Mouse (Mus musculus): ENCODE results near the gene Tubg1. TPM values are rescaled to one million over a fixed set of nuclear protein-coding genes. Genes with fewer than 3 reads are reported as not detected.
A peak's percentile ranks its signal among the peaks of the same experiment; 100 is the strongest.

Gene Tubg1
- total RNA-seq, 2 experiments from 2014 or later = 52.1 to 52.7 TPM

- intact Hi-C loops (cut with DNase I) = loop anchor here (5.0 to 10.0 kb wide), 2 partner anchors 48 to 76 kb away; partner anchors contain the start of gene Psmc3ip
- DNase-seq (ENCODE audit: low spot score in 2 of 2) = no peak
Observed at GRCm38 (mm10) chr11:101173112-101173511, 53.4 kb downstream of the Tubg1 start.

GRCm38 (mm10) chr11:101173631-101174388 is 54.1 kb downstream of the Tubg1 start:
- DNase-seq (ENCODE audit: low spot score in 2 of 2) = peak in 1 of 2 experiments; percentile 70
- intact Hi-C loops (cut with DNase I) = loop anchor here (5.0 to 10.0 kb wide), 2 partner anchors 49 to 77 kb away; partner anchors contain the start of gene Psmc3ip

- DNase-seq (ENCODE audit: low spot score in 2 of 2) = no peak
- intact Hi-C loops (cut with DNase I) = loop anchor here (5.0 to 10.0 kb wide), 2 partner anchors 50 to 77 kb away; partner anchors contain the start of gene Psmc3ip
Observed at GRCm38 (mm10) chr11:101174389-101174745, 54.6 kb downstream of the Tubg1 start.

DNA sequence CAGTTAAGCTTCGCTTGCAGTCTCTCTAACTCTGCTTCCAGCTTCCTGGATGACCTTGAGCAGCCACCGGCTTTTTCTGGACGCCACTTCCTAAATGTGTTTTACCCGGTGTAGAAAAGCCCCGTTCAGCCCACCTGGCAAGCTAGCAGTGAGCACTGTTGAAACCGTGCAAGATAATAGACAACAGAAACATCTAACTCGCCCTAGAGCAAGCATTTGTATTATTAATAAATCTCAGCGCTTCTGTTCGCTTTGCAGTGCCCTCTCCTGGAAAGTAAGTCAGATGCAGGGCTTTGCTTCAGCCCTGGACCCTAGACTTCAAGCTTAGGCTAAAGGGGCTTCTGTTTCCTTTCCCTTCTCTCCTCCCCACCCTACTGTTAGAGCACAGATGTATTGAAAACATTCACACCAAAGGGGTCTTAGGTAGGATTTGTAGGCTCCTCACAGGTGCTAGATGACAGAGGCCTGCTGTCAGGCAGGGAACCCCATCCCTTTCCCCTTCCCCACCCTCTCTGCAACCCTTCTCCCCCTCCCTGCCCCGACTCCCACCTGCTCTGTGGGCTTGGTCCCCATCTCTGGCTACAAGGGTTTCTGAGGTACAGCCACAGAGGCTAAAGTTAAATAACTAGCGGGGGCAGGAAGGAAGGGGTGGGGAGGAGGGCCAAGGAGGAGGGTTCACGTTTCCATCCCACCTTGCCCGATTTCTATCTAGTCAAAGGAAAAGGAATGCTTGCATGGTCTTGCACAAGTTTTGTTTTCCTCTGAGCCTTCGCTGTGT is 55.3 kb downstream of the Tubg1 start, which contains the start of gene Ccr10:
TSS of gene Ccr10 (minus strand) at position 593 of the 778 bp plus-strand sequence.
- DNase-seq (ENCODE audit: low spot score in 2 of 2) = no peak
- intact Hi-C loops (cut with DNase I) = loop anchor here (5.0 to 10.0 kb wide), 2 partner anchors 50 to 78 kb away; partner anchors contain the start of gene Psmc3ip

GRCm38 (mm10) chr11:101175636-101176116 is 55.9 kb downstream of the Tubg1 start:
- peak in 1 of 2 experiments; percentile 69 for DNase-seq (ENCODE audit: low spot score in 2 of 2)
- intact Hi-C loops (cut with DNase I) = loop anchor here (10.0 kb wide), 1 partner anchor 51 kb away; no protein-coding TSS in a partner anchor

Small RNA genes lying within 50 kb of the gene (microRNA-seq; reads per million reads assigned to microRNA genes)
- 0 reads per million in 2 experiments for gene Gm27626

Other genes with a start within 250 kb of the Tubg1 start
- gene Stat3, start 180.4 kb upstream of the Tubg1 start, total RNA-seq (2021) = 10 to 100 TPM; 32.9 to 34.2 TPM
- gene Cavin1, start 149.1 kb upstream of the Tubg1 start, total RNA-seq (2021) = 10 to 100 TPM; 19.8 to 23.2 TPM
- 100 to 1,000 TPM; 489 to 499 TPM for gene Atp6v0a1, start 110.5 kb upstream of the Tubg1 start, total RNA-seq (2021)
- gene Naglu, start 49.9 kb upstream of the Tubg1 start, total RNA-seq (2021) = 10 to 100 TPM in 1 of 2 experiments, 1 to 10 TPM in 1; 7.3 to 11.9 TPM
- gene Hsd17b1, start 41.5 kb upstream of the Tubg1 start, total RNA-seq (2021) = 1 to 10 TPM in 1 of 2 experiments, under 1 TPM in 1; 0.42 to 1.1 TPM
- 10 to 100 TPM; 31.1 to 32.0 TPM for gene Coasy, start 37.4 kb upstream of the Tubg1 start, total RNA-seq (2021)
- 10 to 100 TPM; 44.9 to 49.9 TPM for gene Mlx, start 32.7 kb upstream of the Tubg1 start, total RNA-seq (2021)
- 1 to 10 TPM; 3.7 to 4.0 TPM for gene Psmc3ip, start 24.5 kb upstream of the Tubg1 start, total RNA-seq (2021)
- 10 to 100 TPM; 53.9 to 58.8 TPM for gene Retreg3, start within 50 bp of the Tubg1 start, total RNA-seq (2021)
- 10 to 100 TPM; 49.0 to 49.5 TPM for gene Tubg2, start 36.0 kb downstream of the Tubg1 start, total RNA-seq (2021)
- 100 to 1,000 TPM; 124 to 128 TPM for gene Cntnap1, start 50.6 kb downstream of the Tubg1 start, total RNA-seq (2021)
- 10 to 100 TPM in 1 of 2 experiments, 1 to 10 TPM in 1; 7.7 to 10.2 TPM for gene Plekhh3, start 51.4 kb downstream of the Tubg1 start, total RNA-seq (2021)
- under 1 TPM; 0.19 to 0.26 TPM for gene Ccr10, start 55.5 kb downstream of the Tubg1 start, total RNA-seq (2021)
- 10 to 100 TPM; 32.4 TPM for gene Ezh1, start 106.5 kb downstream of the Tubg1 start, total RNA-seq (2021)
- 10 to 100 TPM; 40.4 to 44.7 TPM for gene Ramp2, start 126.1 kb downstream of the Tubg1 start, total RNA-seq (2021)
- gene Vps25, start 133.8 kb downstream of the Tubg1 start, total RNA-seq (2021) = 10 to 100 TPM; 74.6 to 86.7 TPM
- 1 to 10 TPM; 4.7 to 5.7 TPM for gene Wnk4, start 140.6 kb downstream of the Tubg1 start, total RNA-seq (2021)
- gene Cntd1, start 159.1 kb downstream of the Tubg1 start, total RNA-seq (2021) = under 1 TPM; 0.27 to 0.59 TPM
- gene Coa3, start 159.2 kb downstream of the Tubg1 start, total RNA-seq (2021) = 100 to 1,000 TPM in 1 of 2 experiments, 10 to 100 TPM in 1; 97.6 to 101 TPM
- gene Becn1, start 182.3 kb downstream of the Tubg1 start, total RNA-seq (2021) = 100 to 1,000 TPM; 198 to 207 TPM
- 100 to 1,000 TPM in 1 of 2 experiments, 10 to 100 TPM in 1; 99.8 to 111 TPM for gene Psme3, start 196.3 kb downstream of the Tubg1 start, total RNA-seq (2021)
- gene Aoc2, start 205.1 kb downstream of the Tubg1 start, total RNA-seq (2021) = 1 to 10 TPM; 3.4 to 5.4 TPM
- gene Aoc3, start 210.7 kb downstream of the Tubg1 start, total RNA-seq (2021) = 1 to 10 TPM; 1.8 to 2.9 TPM
- gene G6pc, start 247.6 kb downstream of the Tubg1 start, total RNA-seq (2021) = not detected

Measured in left cerebral cortex, postnatal 14 days (tissue).